Mouse (Mus musculus) testis, adult 2 months (tissue): ENCODE data around the gene Otulin. TPM values are rescaled to one million over a fixed set of nuclear protein-coding genes. Genes with fewer than 3 reads are reported as not detected.

ENCODE experiments used
- H3K27ac ChIP-seq: fragments of 200-500 bp; 2 replicates; pipeline ENCODE4 v1.5.1; 2012; ENCODE audit warnings: low read depth, low read length; ENCODE audit not compliant: control insufficient read depth, insufficient read depth
- H3K27me3 ChIP-seq: fragments of 200-500 bp; 2 replicates; pipeline ENCODE4 v1.6.1; 2012; ENCODE audit warnings: mild to moderate bottlenecking, low read length, moderate library complexity; ENCODE audit not compliant: control insufficient read depth, insufficient read depth
- H3K36me3 ChIP-seq: fragments of 200-500 bp; 2 replicates; pipeline ENCODE4 v1.6.1; 2012; ENCODE audit warnings: mild to moderate bottlenecking, low read length; ENCODE audit not compliant: control insufficient read depth, insufficient read depth
- H3K4me1 ChIP-seq: fragments of 200-500 bp; 2 replicates; pipeline ENCODE4 v1.6.1; 2012; ENCODE audit warnings: low read length; ENCODE audit not compliant: control insufficient read depth, insufficient read depth
- H3K4me3 ChIP-seq: fragments of 200-500 bp; 2 replicates; pipeline ENCODE4 v1.5.1; 2012; ENCODE audit warnings: low read depth, mild to moderate bottlenecking, low read length, moderate library complexity, mixed read lengths; ENCODE audit not compliant: control insufficient read depth
- CTCF ChIP-seq: fragments of 200-500 bp; IDR thresholded peaks from 2 replicates; pipeline ENCODE4 v1.5.1; 2012; ENCODE audit warnings: low read depth, mild to moderate bottlenecking, inconsistent platforms, low read length, moderate library complexity; ENCODE audit not compliant: control insufficient read depth, insufficient read depth, insufficient replicate concordance
- POLR2A ChIP-seq: fragments of 200-500 bp; IDR thresholded peaks from 2 replicates; pipeline ENCODE4 v1.6.1; 2012; ENCODE audit warnings: low read depth, mild to moderate bottlenecking, inconsistent platforms, low read length, moderate library complexity; ENCODE audit not compliant: control insufficient read depth
- polyA plus RNA-seq: library from polyadenylated mRNA; depleted of rRNA; stranded (reverse); fragments of >200 nt; gene quantifications from 2 replicates; pipeline ENCODE4 v1.2.3, GENCODE M21; 2012

Otulin gene
- polyA plus RNA-seq, 1 experiment, result 11.2 TPM

DNA sequence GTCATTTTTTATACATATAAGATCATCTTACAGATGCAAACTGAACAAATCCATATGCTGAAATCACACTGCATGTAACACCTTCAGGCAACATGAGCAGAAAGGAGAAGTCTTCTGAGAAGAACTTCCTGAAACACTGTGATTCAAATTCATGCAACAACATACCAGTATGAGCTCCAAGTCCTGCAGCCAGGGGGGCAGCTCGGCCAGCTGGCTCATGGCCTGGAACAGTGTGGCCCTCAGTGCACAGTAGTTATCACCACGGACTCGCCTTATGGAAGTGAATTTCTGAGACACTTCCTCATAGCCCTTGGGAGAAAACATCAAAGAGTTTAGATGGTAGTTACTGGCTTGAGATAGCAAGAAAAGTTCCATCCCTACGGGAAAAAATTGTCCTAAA lies 14.3 kb downstream of the Otulin start:
- peaks cover 3% of the 10 kb centered on the region for H3K36me3 ChIP-seq
- no peak for TF ChIP-seq CTCF
- no peak for TF ChIP-seq POLR2A
- H3K27ac ChIP-seq, result no peak overlapping the region
- H3K27me3 ChIP-seq, result no peaks in the 10 kb centered on the region
- H3K4me3 ChIP-seq, result no peak overlapping the region
- no peaks in the 10 kb centered on the region for H3K4me1 ChIP-seq

DNA sequence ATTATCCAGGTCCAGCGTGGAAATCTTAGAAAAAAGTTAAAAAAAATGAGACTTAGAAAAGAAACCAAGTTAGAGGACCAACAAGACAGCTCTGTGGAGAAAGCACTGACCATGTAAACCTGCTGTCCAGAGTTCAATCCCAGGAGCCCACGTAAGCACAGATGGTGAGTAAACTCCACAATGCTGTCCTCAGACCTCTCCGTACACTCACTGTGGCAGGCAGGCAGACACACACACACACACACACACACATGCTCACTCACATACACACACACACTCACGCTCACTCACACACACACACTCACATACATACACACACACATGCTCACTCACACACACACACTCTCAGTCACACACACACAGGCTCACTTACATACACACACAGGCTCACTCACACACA lies 17.2 kb downstream of the Otulin start:
- Histone ChIP-seq H3K27me3 (no peaks in the 10 kb centered on the region), H3K36me3 (peaks cover 3% of the 10 kb centered on the region), H3K27ac (no peak overlapping the region)

DNA sequence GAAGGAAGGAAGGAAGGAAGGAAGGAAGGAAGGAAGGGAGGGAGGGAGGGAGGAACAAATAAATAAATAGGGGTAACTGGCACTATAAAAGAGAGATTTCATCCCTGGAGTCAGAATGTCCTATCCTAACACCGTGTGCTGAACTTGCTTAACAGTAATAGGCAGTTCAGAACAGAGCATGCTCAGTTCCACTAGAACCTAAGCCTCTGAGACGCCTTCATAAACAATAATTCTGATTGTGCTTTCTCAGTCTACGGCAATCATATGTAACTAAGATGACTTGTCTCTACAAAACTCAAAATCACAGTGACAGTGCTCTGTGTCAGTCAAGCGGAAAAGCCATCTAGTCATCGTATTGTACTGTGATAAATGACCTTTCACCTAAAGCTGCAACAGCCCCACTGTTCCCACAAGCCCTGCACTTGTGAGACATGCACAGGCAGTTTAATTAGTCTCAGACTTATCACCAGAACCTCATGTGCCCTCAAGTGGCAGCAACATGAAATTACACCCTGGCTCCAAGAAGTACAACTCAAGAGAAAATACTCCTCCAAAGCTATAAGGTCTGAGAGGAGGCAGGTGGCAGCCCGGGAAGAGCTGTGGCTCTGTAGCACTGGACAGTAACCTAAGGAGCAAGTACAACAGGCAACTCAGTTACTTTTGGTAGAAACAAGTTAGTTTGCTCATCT lies 17.8 kb downstream of the Otulin start:
- H3K27ac ChIP-seq, result no peak overlapping the region
- no peak overlapping the region for H3K4me3 ChIP-seq
- no peaks in the 10 kb centered on the region for H3K27me3 ChIP-seq
- TF ChIP-seq CTCF (no peak; the same call in 1 of the 2 replicates), POLR2A (no peak)
- H3K36me3 ChIP-seq, result peaks cover 3% of the 10 kb centered on the region
- no peaks in the 10 kb centered on the region for H3K4me1 ChIP-seq

More for the DNA sequence above, 17.2 kb downstream of the Otulin start:
- TF ChIP-seq CTCF (no peak), POLR2A (no peak)
- H3K4me1 ChIP-seq, result no peaks in the 10 kb centered on the region
- H3K4me3 ChIP-seq, result no peak overlapping the region

DNA sequence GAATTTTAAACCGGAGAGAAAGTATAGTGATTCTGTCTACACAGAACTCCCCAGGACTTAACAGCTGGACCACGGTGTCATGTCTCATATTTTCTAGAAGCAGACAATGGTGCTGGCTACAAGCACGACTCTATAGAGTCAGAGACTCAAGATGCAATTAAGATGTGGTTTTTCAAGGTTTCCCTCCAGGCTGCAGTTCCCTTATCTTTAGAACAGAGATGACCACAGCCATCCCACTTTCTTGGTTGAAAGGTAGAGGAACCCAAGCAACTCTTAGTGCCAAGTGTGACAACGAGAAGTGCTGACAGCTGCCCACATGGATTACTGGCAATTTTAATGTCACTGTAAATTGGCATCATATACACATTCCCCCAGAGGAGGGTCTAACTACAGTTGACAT lies 20.9 kb downstream of the Otulin start:
- TF ChIP-seq CTCF, result no peak
- TF ChIP-seq POLR2A, result no peak
- Histone ChIP-seq H3K4me1 (no peaks in the 10 kb centered on the region), H3K27ac (no peak overlapping the region), H3K4me3 (no peak overlapping the region), H3K36me3 (peaks cover 3% of the 10 kb centered on the region), H3K27me3 (no peaks in the 10 kb centered on the region)

DNA sequence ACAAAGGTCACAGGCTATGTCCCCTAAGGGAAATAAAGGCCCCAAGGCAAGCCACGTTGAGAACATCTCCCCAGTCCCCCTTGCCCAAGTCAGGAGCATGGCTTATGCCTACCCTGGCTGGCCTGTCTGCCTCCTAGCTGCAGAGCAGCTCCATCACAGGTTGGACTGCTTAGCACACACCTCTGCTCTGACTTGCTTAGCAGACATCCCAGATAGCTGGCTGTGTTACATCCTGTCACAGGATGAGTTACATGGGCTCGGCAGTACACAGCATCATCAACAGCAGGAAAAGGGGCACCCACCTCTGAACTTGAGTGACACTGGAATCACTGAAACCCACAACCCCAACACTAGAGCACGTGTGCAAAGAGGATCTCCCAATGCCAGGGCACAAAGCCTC lies 25.2 kb downstream of the Otulin start:
- no peak for TF ChIP-seq POLR2A
- TF ChIP-seq CTCF, result no peak
- Histone ChIP-seq H3K27me3 (no peaks in the 10 kb centered on the region), H3K36me3 (no peaks in the 10 kb centered on the region; the same call in 1 of the 2 replicates), H3K27ac (no peak overlapping the region), H3K4me1 (no peaks in the 10 kb centered on the region), H3K4me3 (no peak overlapping the region)

- no peak overlapping the region for H3K4me3 ChIP-seq
- no peaks in the 10 kb centered on the region; the same call in 1 of the 2 replicates for H3K36me3 ChIP-seq
- no peaks in the 10 kb centered on the region for H3K4me1 ChIP-seq
- H3K27me3 ChIP-seq, result no peaks in the 10 kb centered on the region
- TF ChIP-seq CTCF (no peak), POLR2A (no peak)
- no peak overlapping the region for H3K27ac ChIP-seq
These were observed 25.9 kb downstream of the Otulin start for GRCm38 (mm10) chr15:27604558-27604957.

DNA sequence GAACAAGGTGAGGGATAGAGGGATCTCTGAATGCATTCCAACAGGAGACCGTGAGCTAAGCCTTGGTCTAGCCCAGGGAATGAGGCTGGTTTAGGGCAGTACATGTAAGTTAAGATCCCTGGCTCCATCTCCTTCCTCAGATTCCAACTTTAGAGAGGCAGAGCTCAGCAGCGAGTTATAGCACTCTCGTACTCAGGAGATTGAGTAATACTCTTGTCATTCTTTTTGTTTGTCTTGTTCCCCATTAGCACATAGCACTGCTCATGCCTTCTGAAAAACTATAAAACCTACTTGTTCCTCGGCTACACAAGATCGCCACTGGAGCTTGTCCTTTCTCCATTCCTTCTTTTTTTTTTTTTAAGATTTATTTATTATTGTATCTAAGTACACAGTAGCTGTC lies 30.0 kb downstream of the Otulin start:
- no peaks in the 10 kb centered on the region for H3K36me3 ChIP-seq

DNA sequence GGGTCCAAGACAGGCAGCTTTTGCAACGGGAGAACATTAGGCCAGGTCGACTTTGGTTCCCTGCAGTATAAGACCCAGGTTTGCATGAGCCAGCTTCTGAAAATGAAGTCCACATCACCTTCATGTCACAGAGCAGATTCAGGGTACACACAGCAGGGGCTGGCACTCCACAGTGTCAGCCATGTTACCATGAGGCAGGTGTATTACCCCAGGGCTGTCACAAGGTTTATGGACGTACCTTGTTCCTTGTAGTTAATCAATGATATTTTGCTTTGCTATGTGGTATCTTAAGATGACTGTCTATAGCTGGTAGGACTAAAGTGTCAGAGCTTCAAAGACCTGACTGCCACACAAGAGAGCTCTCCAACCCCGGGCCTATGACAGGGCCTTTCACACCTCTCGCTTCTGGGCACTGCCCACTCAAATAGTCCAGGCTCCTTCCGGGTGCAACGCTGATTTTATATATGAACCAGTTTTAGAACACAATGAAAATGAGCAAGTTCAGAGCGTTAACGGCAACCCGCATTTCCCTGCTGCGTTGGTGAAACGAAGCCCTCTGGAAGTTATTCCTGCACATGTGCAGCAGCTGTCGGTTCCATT lies 31.6 kb downstream of the Otulin start:
- Histone ChIP-seq H3K27ac (no peak overlapping the region), H3K27me3 (no peaks in the 10 kb centered on the region), H3K4me1 (no peaks in the 10 kb centered on the region), H3K36me3 (no peaks in the 10 kb centered on the region; the same call in 1 of the 2 replicates), H3K4me3 (no peak overlapping the region)
- TF ChIP-seq POLR2A, result no peak
- no peak for TF ChIP-seq CTCF

More for the DNA sequence above, 30.0 kb downstream of the Otulin start:
- Histone ChIP-seq H3K4me3 (no peak overlapping the region), H3K27ac (no peak overlapping the region), H3K27me3 (no peaks in the 10 kb centered on the region), H3K4me1 (no peaks in the 10 kb centered on the region)
- TF ChIP-seq CTCF (no peak), POLR2A (no peak)
